Mouse (Mus musculus): ENCODE results near the gene Prkacb. TPM values are rescaled to one million over a fixed set of nuclear protein-coding genes. Genes with fewer than 3 reads are reported as not detected.
A peak's percentile ranks its signal among the peaks of the same experiment; 100 is the strongest.
"Not testable (repeated sequence)": the region's sequence is repeated elsewhere in the genome, so short reads cannot be mapped to it uniquely, and the experiment has no call there.

The Prkacb gene
- total RNA-seq, 2 experiments from 2014 or later = 46.0 to 46.4 TPM

DNA sequence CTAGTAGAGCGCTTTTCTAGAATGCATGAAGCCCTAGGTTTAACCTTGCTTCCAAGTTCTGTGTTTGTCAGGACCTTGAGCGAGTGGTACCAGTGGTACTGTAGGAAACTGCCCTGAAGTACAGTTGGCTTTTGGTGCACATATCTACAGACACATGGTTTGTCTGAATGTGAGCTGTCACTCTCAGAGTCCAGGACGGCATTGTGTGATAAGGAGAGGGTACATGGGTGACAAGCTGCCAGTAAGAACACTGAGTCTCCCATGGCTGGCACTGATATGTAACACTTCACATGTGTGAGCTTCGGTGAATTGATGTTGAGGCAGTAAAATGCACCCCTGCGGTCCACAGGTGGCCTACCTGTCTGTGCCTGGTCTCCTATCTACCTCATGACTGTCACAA, 71.6 kb downstream of the Prkacb start:
- intact Hi-C loops (cut with DNase I; ENCODE audit: low total_unique reads) = no loop called here
- DNase-seq = no peak

DNA sequence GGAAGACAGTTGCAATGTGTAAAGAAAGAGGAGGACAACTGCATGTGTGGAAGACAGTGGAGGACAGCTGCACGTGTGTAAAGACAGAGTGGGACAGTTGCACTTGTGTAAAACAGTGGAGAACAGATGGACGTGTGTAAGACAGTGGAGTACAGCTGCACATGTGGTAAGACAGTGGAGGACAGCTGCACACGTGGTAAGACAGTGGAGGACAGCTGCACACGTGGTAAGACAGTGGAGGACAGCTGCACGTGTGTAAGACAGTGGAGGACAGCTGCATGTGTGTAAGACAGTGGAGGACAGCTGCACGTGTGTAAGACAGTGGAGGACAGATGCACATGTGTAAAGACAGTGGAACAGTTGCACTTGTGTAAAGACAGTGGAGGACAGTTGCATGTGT, 76.6 kb downstream of the Prkacb start:
- intact Hi-C loops (cut with DNase I; ENCODE audit: low total_unique reads) = loop anchor here (10.0 kb wide), 1 partner anchor 171 kb away; no protein-coding TSS in a partner anchor
- not testable (repeated sequence) for DNase-seq

DNA sequence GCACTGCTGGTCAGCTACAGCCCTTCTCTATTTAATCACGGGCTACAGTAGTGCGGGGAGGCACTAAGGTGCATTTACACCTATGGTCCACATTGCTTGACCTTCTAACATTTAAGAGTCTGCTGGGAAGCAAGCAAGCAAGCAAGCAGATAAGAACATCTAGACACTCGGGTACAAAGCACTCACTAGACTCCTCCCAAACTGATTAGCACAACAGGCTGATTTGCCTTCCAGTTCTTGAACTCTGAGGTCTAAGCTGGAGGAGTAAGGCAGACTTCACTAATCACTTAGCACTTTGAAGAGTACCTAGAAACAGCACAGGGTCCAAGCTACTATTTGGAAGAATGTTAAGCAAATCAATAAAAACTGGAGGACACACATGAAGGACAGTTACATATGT, 77.1 kb downstream of the Prkacb start:
- no peak for DNase-seq
- intact Hi-C loops (cut with DNase I; ENCODE audit: low total_unique reads) = loop anchor here (10.0 kb wide), 1 partner anchor 171 kb away; no protein-coding TSS in a partner anchor

DNA sequence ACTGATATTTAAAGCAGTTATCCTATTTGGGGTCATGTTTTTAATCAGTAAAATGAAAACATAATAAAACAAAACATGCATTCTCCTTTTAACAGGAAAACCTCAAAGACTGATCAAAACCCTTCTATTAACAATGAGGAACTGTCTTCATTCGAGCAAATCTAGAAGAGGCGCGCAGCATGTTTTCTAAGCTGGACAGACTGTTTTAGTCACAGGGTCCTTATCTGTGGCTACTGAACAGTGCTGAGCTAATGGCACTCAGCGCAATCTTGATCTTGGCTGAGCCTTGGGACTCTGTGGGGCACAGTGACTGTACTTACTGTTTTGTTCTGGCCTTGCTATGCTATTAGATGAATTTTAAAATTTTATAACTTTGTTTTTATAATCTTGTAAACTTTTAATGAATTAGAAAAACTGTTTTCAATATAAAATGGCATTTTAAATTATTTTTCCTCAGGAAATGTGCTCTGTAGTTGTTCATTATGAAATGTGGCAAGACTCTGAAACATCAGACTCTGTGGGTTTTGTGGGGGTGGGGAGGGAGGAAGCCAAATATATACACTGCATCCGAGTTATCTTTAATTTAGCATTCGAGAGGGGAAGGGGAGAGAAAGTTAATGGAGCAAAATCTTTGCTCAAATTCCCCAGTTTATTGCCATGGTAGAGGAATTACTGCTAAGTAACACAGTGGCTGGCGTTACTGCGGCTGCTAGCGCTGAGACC, 77.7 kb downstream of the Prkacb start:
- DNase-seq = no peak
- intact Hi-C loops (cut with DNase I; ENCODE audit: low total_unique reads) = loop anchor here (10.0 kb wide), 1 partner anchor 170 kb away; no protein-coding TSS in a partner anchor

DNA sequence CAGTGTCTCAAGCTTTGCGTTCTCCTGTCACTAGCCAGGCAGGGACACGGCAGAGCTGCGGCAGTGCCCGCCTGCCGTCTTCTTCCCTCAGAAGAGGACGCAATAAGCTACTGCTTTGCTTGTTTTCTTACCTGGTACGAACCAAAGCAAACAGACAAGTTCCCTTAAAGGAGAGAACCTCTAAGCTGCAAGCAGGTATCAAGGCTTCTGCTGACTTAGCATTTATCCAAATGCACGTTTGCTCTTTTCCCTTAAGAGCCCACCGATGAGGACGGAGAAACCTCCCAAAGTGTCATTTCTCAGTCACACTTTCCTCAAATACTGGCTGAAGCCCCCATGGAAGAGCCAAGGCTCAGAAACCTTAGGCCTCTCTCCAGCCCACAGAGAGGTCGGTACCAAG, 81.3 kb downstream of the Prkacb start:
- intact Hi-C loops (cut with DNase I; ENCODE audit: low total_unique reads) = loop anchor here (10.0 kb wide), 1 partner anchor 167 kb away; no protein-coding TSS in a partner anchor
- no peak for DNase-seq

DNA sequence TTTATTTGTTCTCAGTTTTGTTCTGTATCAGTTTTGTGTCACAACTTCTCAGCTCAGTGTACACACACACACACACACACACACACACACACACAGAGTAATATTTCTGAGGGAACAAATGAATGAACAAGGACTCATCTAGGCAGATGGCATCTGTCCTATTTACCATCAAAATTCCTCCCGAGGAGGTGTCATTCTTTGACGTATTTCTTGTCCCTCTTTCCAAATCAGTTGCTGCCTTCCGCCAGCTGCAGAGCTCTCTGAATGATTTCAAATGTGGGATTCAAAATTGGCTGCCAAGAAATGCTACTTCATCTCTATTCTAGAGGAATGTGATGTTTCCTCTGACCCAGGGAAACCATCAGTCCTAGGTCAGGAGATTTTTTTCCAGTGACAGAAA, 89.8 kb downstream of the Prkacb start:
- intact Hi-C loops (cut with DNase I; ENCODE audit: low total_unique reads) = no loop called here
- no peak for DNase-seq

DNA sequence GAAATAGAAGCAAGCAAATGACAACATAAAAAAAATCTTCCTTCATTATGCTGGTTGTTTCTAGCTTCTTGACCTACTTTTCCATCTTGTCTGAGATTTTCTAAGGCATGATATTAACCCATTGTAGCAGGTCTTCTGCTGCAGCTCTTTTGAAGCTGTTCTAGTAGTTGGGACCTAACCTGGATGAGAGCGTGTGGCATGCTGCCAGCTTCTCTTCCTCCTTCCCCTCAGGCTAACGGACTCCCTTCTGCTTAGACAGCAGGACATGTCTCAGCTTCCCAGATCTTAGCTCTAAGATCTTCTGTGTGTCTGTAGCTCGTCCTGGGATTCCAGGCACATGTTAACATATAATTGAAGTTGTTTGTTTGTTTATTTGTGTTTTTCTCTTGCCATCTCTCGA, 93.1 kb downstream of the Prkacb start:
- DNase-seq = no peak
- intact Hi-C loops (cut with DNase I; ENCODE audit: low total_unique reads) = no loop called here

DNA sequence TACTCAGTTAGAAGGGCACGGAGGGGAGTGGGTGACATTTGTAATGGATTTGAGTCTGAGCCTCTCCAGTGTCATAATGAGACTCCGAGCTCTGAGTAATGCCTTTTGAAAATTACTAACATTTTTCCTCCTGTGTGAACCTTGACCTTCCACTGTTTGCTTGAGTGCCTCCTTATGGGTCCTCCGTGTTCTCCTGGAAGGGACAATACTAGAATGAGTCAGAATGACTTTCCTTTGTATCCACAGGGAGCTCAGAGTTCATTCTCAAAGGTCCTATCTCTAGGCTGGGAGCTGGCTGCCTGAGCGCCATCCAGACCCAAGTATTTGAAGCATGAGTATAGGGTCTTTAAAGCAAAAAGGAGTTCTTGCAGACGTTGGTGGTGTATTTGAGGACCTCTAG, 94.5 kb downstream of the Prkacb start:
- intact Hi-C loops (cut with DNase I; ENCODE audit: low total_unique reads) = no loop called here

DNA sequence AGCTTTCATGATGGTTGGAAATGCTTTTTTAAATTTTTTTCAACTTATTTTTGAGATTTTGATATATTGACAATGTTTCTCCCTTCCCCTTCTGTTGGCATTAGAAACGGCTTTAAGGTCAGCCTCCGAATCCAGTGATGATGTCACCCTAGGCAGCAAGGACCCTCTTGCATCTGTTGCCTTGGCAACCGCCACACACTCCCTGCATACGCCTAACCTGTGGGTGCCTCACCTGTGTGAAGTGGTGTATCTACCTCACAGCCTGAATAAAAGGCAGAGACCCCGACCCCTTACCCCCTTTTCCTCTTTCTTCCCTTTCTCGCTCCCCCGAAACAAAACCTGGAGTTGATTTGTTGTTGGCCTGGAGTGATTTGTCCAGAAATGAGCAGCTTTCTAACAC, 100.5 kb downstream of the Prkacb start:
- DNase-seq = no peak
- intact Hi-C loops (cut with DNase I; ENCODE audit: low total_unique reads) = no loop called here

More for the DNA sequence above, 94.5 kb downstream of the Prkacb start:
- no peak for DNase-seq

DNA sequence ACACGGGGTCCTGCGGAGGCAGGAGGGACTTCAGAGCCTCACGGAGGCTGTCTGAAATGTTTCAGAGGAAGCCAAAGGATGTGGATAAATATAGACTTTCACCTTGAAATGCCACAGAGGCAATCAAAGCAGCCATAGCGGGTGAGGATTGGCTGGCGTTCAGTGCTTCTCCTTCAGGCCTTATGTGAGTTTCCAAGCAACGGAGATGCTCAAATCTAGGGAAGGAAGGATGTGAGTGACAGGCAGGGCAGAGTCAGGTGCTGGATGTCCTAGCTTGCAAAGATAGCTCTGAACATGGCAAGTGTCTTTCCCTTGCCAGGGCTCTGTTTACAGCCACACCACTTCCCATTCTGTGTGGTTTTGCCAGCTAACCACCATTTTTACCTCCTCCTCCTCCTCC, 101.2 kb downstream of the Prkacb start:
- no peak for DNase-seq
- intact Hi-C loops (cut with DNase I; ENCODE audit: low total_unique reads) = no loop called here

DNA sequence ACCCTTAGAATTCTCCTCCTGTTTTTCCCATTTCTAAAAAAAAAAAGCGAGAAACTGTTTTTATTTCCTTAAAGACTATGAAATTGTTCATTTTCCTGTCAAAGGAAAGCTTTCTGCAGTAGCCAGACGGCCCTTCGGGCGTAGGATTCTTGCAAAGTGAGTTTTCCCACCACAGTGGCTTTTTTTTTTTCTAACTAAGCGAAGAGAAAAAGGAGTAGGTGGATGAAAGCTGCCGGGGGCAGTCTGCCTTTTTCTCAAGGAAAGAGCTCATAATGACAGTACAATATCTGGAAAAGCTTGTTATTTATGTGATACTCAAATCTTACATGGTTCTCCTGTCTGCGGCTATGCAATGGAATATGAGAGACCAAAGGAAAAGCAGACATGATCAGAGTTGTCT, 101.7 kb downstream of the Prkacb start:
- DNase-seq = no peak
- intact Hi-C loops (cut with DNase I; ENCODE audit: low total_unique reads) = no loop called here

DNA sequence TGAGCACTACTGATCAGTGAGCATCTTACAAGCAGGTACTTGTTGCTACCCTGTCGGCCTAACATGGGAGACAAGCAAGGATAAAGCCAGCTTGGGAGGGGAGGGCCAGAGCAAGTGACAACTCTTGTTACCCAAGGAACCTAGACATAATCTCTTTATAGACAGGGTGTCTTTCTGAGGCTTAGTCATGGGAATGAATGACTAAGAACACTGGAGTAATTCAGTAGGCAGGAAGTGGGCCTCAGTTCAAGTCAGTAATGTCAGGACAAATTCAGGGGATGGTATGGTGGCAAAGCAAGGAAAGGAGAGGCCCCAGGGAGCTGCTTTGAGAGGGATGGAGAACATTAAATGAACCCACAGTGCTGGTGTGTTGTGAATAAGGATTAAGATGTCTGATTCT, 103.7 kb downstream of the Prkacb start:
- intact Hi-C loops (cut with DNase I; ENCODE audit: low total_unique reads) = no loop called here
- no peak for DNase-seq

DNA sequence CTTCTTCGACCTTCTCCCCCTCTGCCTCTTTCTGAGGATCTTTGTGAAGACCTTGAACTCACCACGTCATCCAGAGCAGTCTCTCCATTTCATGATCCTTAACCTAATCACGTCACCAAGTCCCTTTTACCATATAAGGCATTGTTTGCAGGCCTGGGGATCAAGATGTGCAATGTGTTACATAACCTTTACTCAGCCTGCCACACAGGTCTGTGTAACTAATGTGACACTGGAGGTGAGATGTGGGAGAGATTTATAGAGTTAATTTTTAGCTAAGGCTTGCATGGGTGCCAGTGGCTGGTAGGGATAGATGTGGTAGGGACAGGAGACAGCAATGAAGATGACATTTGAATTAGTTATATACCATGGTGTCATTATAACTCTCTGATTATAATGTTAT, 104.4 kb downstream of the Prkacb start:
- intact Hi-C loops (cut with DNase I; ENCODE audit: low total_unique reads) = no loop called here
- no peak for DNase-seq

DNA sequence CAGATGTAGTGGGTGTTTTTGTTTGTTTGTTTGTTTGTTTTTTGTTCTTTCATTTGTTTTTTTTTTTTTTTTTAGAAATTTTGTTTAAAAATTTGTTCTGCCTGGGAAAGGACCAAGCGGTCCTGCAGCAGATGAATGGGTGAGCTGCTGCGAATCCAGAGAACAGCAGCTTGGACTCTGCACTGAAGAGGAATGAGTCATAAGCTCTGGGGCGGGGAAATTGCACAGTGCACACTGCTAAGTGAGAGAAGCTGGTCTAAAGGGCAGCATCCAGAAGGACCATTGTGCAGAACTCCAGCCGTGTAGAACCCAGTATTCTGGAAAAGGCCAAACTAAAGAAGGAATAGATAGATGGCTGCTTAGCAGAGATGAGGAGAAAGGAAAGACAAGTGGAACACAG, 108.7 kb downstream of the Prkacb start:
- intact Hi-C loops (cut with DNase I; ENCODE audit: low total_unique reads) = no loop called here
- DNase-seq = no peak

DNA sequence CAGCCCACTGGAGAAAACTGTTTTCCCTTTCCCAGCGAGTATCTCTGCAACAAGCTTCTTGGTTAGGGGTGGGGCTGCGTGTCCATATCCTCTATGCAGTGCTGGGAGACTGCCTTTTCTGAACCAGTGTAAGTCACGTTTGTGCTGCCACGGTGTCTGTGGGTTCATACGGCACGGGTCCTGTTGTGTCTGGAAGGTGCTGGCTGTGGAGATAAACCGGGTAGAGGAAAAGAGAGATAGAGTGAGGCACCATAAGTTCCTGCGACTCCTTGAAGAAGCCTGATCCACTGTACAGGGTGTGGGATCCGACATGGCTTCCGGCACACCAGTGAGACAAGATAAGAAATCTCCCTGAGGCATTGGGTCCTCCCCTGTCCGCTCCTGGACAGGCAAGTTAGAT, 112.7 kb downstream of the Prkacb start:
- DNase-seq = no peak
- intact Hi-C loops (cut with DNase I; ENCODE audit: low total_unique reads) = no loop called here

DNA sequence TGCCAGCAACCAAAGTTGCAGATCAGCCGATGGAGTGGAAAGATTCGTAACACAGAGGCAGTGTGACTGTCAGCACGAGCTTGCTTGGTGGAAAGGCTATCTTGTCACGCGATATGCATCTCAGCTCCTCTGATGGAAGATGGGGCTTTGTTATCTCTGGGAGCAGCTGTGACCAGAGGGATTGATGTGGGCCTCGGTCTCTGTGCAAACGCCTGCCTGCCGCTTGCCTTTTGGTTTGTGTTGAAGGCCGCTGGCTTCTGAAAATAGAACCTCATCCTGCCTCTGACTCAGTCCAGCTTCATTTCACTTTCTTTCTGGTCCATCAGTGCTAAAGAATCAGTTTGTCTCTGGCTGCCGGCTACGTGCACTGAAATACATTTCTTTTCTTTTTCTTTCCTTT, 113.8 kb downstream of the Prkacb start:
- intact Hi-C loops (cut with DNase I; ENCODE audit: low total_unique reads) = no loop called here
- no peak for DNase-seq

DNA sequence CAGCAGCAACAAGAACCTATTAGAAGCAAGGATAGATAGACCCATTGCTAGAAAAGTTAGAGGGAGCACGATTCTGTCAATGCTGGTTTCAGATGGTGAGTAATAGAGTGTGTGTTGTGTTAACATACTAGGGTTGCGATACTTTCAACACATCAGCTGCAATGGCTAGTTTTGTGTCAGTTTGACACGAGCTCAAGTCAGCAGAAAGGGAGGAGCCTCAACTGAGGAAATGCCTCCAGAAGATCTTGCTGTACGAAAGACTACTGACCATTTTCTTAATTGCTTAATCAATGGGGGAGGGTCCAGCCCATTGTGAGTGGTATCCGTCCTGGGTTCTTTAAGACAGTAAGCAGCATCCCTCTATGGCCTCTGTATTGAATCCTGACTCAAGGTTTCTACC, 120.2 kb downstream of the Prkacb start:
- intact Hi-C loops (cut with DNase I; ENCODE audit: low total_unique reads) = no loop called here
- DNase-seq = no peak

DNA sequence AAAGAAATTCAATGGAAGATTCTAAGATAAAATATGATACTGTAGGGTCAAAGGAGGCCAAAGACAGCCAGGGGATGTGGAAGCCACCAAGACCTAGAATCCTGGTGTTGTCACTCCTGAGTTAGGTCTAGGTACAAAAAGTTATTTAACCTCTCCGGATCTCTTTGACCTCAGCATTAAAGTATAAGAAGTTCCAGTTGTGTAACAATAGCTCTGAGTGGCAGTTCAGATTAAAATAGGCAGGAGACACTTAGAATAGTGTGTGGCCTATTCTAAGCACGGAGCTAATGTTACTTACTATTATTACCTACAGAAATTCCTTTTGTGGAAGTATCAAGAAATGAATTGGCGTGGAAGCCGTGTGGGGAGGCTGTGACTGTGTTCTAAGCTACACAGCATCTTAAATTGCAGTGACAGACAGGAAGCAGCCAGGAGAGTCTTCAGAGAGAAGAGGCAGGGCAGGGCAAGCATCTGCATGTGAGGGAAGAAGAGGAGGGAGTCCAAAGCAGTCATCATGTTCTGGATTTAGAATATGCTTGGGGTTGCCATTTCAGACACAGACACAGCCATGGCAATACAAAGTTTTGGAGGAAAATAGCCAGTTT, 125.6 kb downstream of the Prkacb start:
- intact Hi-C loops (cut with DNase I; ENCODE audit: low total_unique reads) = no loop called here
- no peak for DNase-seq

DNA sequence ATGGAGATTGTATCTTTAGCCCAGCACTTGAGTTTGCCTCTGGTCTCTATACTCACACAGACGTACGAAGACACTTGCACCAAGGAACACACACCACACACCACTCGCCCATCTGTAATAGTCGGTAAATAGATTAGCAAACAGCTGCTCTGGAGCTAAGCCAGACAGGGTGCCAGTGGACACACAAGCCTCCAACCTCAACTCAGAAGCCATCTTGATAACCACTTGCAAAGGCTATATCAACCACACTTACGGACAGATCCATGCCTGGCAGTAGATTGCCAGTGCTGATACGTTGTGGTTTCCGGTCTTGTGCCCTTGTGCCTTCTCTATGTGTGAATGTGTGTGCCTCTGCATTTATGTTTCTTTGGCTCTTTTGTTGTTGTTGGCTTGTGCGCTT, 126.4 kb downstream of the Prkacb start:
- DNase-seq = no peak
- intact Hi-C loops (cut with DNase I; ENCODE audit: low total_unique reads) = no loop called here

DNA sequence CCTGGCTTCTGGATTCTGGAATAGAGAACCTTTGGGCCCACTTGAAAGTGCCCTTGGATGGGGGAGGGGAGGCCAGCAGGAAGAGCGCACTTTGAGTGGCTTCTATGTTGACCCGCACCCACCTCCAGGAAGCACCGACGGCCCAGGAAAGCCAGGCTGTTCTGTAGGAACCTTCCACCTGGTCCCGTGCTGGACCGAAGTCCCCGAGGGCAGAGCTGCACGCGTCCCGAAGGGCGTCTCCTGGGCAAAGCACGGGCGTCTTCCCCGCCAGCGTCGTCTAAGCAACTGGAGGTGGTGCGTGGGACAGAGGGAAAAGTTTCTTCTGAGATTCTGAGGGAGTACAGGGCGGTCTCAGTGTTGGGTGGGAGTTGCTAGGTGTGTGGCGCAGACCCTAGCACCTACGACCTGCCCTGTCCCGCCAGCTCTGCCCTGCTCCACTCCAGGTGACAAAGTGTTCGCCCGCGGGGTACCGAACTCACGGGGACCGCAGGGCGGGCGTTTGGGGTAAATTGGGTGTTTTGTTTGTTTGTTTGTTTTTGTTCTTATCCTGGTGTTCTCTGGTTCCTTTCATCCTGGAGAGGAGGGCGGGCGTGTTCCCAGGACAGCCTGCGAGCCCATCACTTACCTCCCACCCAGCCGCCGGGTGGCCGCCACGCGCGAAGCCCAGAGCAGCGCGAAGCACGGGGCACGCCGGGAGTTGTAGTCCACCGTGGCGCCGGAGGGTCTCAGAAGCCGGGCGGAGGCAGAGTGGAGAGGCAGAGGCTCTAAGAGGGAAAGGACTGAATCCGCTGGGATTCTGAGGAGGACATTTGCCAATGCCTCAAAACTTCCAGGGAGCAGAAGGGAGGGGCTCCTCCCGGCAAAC, 127.7 kb downstream of the Prkacb start, which contains the start of gene Samd13:
TSS of gene Samd13 (minus strand) at position 782 of the 865 bp plus-strand sequence.
- intact Hi-C loops (cut with DNase I; ENCODE audit: low total_unique reads) = no loop called here
- DNase-seq = peak; percentile 74

All from gastrocnemius, postnatal 14 days (tissue).